Mouse (Mus musculus) forebrain, embryonic 15.5 days (tissue): ENCODE data around the gene Erich2. TPM values are rescaled to one million over a fixed set of nuclear protein-coding genes. Genes with fewer than 3 reads are reported as not detected.

ENCODE experiments used
- ATAC-seq: fragments of 200-750 bp; cut with Nextera tagmentation; replicated peaks from 2 replicates; pipeline ENCODE4 v1.8.0; 2017; ENCODE audit warnings: mild to moderate bottlenecking, moderate TSS enrichment, moderate library complexity
- H3K27ac ChIP-seq: fragments of 300-500 bp; sonication (generic); replicated peaks from 2 replicates; pipeline ENCODE4 v1.5.1; 2015; ENCODE audit warnings: mild to moderate bottlenecking, inconsistent platforms
- H3K27me3 ChIP-seq: fragments of 300-500 bp; sonication (generic); 2 replicates; pipeline ENCODE4 v1.6.1; 2015; ENCODE audit warnings: inconsistent platforms
- H3K36me3 ChIP-seq: fragments of 300-500 bp; sonication (generic); 2 replicates; pipeline ENCODE4 v1.6.1; 2015; ENCODE audit warnings: mild to moderate bottlenecking, inconsistent platforms
- H3K4me1 ChIP-seq: fragments of 300-500 bp; sonication (generic); 2 replicates; pipeline ENCODE4 v1.6.1; 2015; ENCODE audit warnings: inconsistent platforms
- H3K4me2 ChIP-seq: fragments of 300-500 bp; sonication (generic); replicated peaks from 2 replicates; pipeline ENCODE4 v1.6.1; 2015; ENCODE audit warnings: mild to moderate bottlenecking, inconsistent platforms
- H3K4me3 ChIP-seq: fragments of 300-500 bp; sonication (generic); 2 replicates; pipeline ENCODE4 v1.5.1; 2015; ENCODE audit warnings: mild to moderate bottlenecking, inconsistent platforms
- H3K9ac ChIP-seq: fragments of 300-500 bp; sonication (generic); replicated peaks from 2 replicates; pipeline ENCODE4 v1.6.1; 2015; ENCODE audit warnings: mild to moderate bottlenecking, inconsistent platforms
- H3K9me3 ChIP-seq: fragments of 300-500 bp; sonication (generic); 2 replicates; pipeline ENCODE4 v1.6.1; 2016; ENCODE audit warnings: inconsistent platforms
- WGBS: fragments of 180-500 bp; shearing (Covaris S2); methylation state at CpG from one replicate; pipeline ENCODE4 v1.1.7; 2015; ENCODE audit warnings: mixed read lengths; 5-methylcytosine and 5-hydroxymethylcytosine counted together
- polyA plus RNA-seq: library from polyadenylated mRNA; unstranded; fragments of >200 nt; fragmentation: Nextera tagmentation; extraction: Ambion mirVana; gene quantifications from 2 replicates; pipeline ENCODE4 v1.2.1, GENCODE M21; 2015

The Erich2 gene
- polyA plus RNA-seq, 1 experiment from 2014 or later = 2.0 TPM

GRCm38 (mm10) chr2:70551446-70551845, 42.8 kb downstream of the Erich2 start:
- no peak overlapping the region for H3K4me3 ChIP-seq
- no peaks in the 10 kb centered on the region for H3K27me3 ChIP-seq
- no peaks in the 10 kb centered on the region for H3K9me3 ChIP-seq
- no peaks in the 10 kb centered on the region for H3K36me3 ChIP-seq
- H3K4me1 ChIP-seq = no peaks in the 10 kb centered on the region
- no peak overlapping the region for H3K9ac ChIP-seq
- 86% methylated on average over 2 of the region's 2 CpGs for WGBS
- no peak overlapping the region for H3K4me2 ChIP-seq
- H3K27ac ChIP-seq = no peak overlapping the region
- ATAC-seq = no peak

- Histone ChIP-seq H3K27ac (no peak overlapping the region), H3K9ac (no peak overlapping the region), H3K4me1 (no peaks in the 10 kb centered on the region), H3K36me3 (no peaks in the 10 kb centered on the region), H3K4me3 (no peak overlapping the region), H3K27me3 (no peaks in the 10 kb centered on the region), H3K4me2 (no peak overlapping the region), H3K9me3 (no peaks in the 10 kb centered on the region)
- WGBS = 86% methylated on average over 15 of the region's 15 CpGs
- ATAC-seq = no peak
Measured at GRCm38 (mm10) chr2:70552067-70552598, 43.5 kb downstream of the Erich2 start.

GRCm38 (mm10) chr2:70552772-70553171, 44.2 kb downstream of the Erich2 start, which contains the start of gene Gad1:
Gene Gad1, plus strand, starts transcription at chr2:70553072.
- H3K36me3 ChIP-seq = no peaks in the 10 kb centered on the region
- no peak for ATAC-seq

GRCm38 (mm10) chr2:70553826-70554225, 45.2 kb downstream of the Erich2 start:
- Histone ChIP-seq H3K4me2 (no peak overlapping the region), H3K27ac (no peak overlapping the region), H3K4me3 (no peak overlapping the region), H3K4me1 (0 out of 2 replicates have a peak, but pooled peaks cover under 1% of the 10 kb centered on the region), H3K9me3 (no peaks in the 10 kb centered on the region), H3K9ac (no peak overlapping the region), H3K27me3 (peaks cover 2% of the 10 kb centered on the region; the same call in 1 of the 2 replicates), H3K36me3 (no peaks in the 10 kb centered on the region)
- WGBS = 80% methylated on average over 3 of the region's 3 CpGs
- ATAC-seq = no peak

More at GRCm38 (mm10) chr2:70552772-70553171, 44.2 kb downstream of the Erich2 start, which contains the start of gene Gad1:
- H3K9ac ChIP-seq = no peak within 1 kb of the TSS
- no peak within 1 kb of the TSS for H3K4me3 ChIP-seq
- 56% methylated on average over 4 of the region's 4 CpGs for WGBS
- no peaks in the 10 kb centered on the region for H3K27me3 ChIP-seq
- no peaks in the 10 kb centered on the region for H3K4me1 ChIP-seq
- no peaks in the 10 kb centered on the region for H3K9me3 ChIP-seq
- H3K27ac ChIP-seq = no peak within 1 kb of the TSS
- no peak within 1 kb of the TSS for H3K4me2 ChIP-seq

- Histone ChIP-seq H3K9me3 (no peaks in the 10 kb centered on the region), H3K36me3 (no peaks in the 10 kb centered on the region), H3K27ac (peak overlapping the region; percentile 93), H3K4me1 (peaks cover 34% of the 10 kb centered on the region), H3K4me3 (peak overlapping the region; percentile 24), H3K9ac (0 out of 2 replicates have a peak overlapping the region, but pooled peaks have one; percentile 25), H3K27me3 (peaks cover 27% of the 10 kb centered on the region), H3K4me2 (peak overlapping the region; percentile 65; the same call in 1 of the 2 replicates)
- WGBS = 7% methylated on average over 17 of the region's 18 CpGs
- ATAC-seq = peak; percentile 72
Measured at GRCm38 (mm10) chr2:70558112-70558842, 49.7 kb downstream of the Erich2 start.

- WGBS = 10% methylated on average over 24 of the region's 24 CpGs
- Histone ChIP-seq H3K27ac (peak overlapping the region; percentile 93), H3K4me2 (peak overlapping the region; percentile 65), H3K4me1 (peaks cover 41% of the 10 kb centered on the region), H3K4me3 (peak overlapping the region; percentile 24), H3K9me3 (no peaks in the 10 kb centered on the region), H3K27me3 (peaks cover 33% of the 10 kb centered on the region), H3K9ac (peak overlapping the region; percentile 20; the same call in 1 of the 2 replicates), H3K36me3 (no peaks in the 10 kb centered on the region)
- no peak for ATAC-seq
Measured at GRCm38 (mm10) chr2:70558843-70559451, 50.3 kb downstream of the Erich2 start.

- 2% methylated on average over 13 of the region's 13 CpGs for WGBS
Measured at GRCm38 (mm10) chr2:70559520-70559919, 50.9 kb downstream of the Erich2 start.

GRCm38 (mm10) chr2:70561077-70561795, 52.6 kb downstream of the Erich2 start:
- peak overlapping the region; percentile 93 for H3K27ac ChIP-seq
- peaks cover 58% of the 10 kb centered on the region for H3K4me1 ChIP-seq
- H3K27me3 ChIP-seq = peaks cover 53% of the 10 kb centered on the region
- peak; percentile 62 for ATAC-seq
- H3K9me3 ChIP-seq = no peaks in the 10 kb centered on the region
- H3K36me3 ChIP-seq = no peaks in the 10 kb centered on the region
- H3K4me3 ChIP-seq = peak overlapping the region; percentile 52
- under 1% methylated on average over 29 of the region's 29 CpGs for WGBS
- peak overlapping the region; percentile 69 for H3K9ac ChIP-seq
- peak overlapping the region; percentile 65 for H3K4me2 ChIP-seq

More at GRCm38 (mm10) chr2:70559520-70559919, 50.9 kb downstream of the Erich2 start:
- Histone ChIP-seq H3K4me1 (peaks cover 46% of the 10 kb centered on the region), H3K9me3 (no peaks in the 10 kb centered on the region), H3K4me2 (peak overlapping the region; percentile 65), H3K36me3 (no peaks in the 10 kb centered on the region), H3K27ac (peak overlapping the region; percentile 93), H3K27me3 (peaks cover 37% of the 10 kb centered on the region), H3K9ac (peak overlapping the region; percentile 20; the same call in 1 of the 2 replicates), H3K4me3 (peak overlapping the region; percentile 24)
- ATAC-seq = no peak

GRCm38 (mm10) chr2:70562011-70562491, 53.4 kb downstream of the Erich2 start:
- WGBS = under 1% methylated on average over 40 of the region's 42 CpGs

GRCm38 (mm10) chr2:70562611-70562980, 54.0 kb downstream of the Erich2 start:
- Histone ChIP-seq H3K27me3 (peaks cover 58% of the 10 kb centered on the region), H3K9ac (peak overlapping the region; percentile 69), H3K9me3 (no peaks in the 10 kb centered on the region), H3K36me3 (no peaks in the 10 kb centered on the region), H3K4me1 (peaks cover 72% of the 10 kb centered on the region), H3K4me2 (peak overlapping the region; percentile 65), H3K27ac (peak overlapping the region; percentile 93), H3K4me3 (peak overlapping the region; percentile 52)
- 0% methylated on average over 28 of the region's 34 CpGs for WGBS
- no peak for ATAC-seq

More at GRCm38 (mm10) chr2:70562011-70562491, 53.4 kb downstream of the Erich2 start:
- Histone ChIP-seq H3K36me3 (no peaks in the 10 kb centered on the region), H3K4me1 (peaks cover 66% of the 10 kb centered on the region), H3K4me2 (peak overlapping the region; percentile 65), H3K4me3 (peak overlapping the region; percentile 52), H3K27me3 (peaks cover 58% of the 10 kb centered on the region), H3K27ac (peak overlapping the region; percentile 93), H3K9me3 (no peaks in the 10 kb centered on the region), H3K9ac (peak overlapping the region; percentile 69)
- ATAC-seq = peak; percentile 21

GRCm38 (mm10) chr2:70562981-70563671, 54.5 kb downstream of the Erich2 start:
- peaks cover 77% of the 10 kb centered on the region for H3K4me1 ChIP-seq
- ATAC-seq = 0 out of 2 replicates have a peak, but pooled peaks have one; percentile 2
- H3K4me2 ChIP-seq = peak overlapping the region; percentile 65
- H3K9ac ChIP-seq = peak overlapping the region; percentile 69
- H3K9me3 ChIP-seq = no peaks in the 10 kb centered on the region
- H3K27me3 ChIP-seq = peaks cover 59% of the 10 kb centered on the region
- H3K36me3 ChIP-seq = no peaks in the 10 kb centered on the region
- peak overlapping the region; percentile 52 for H3K4me3 ChIP-seq
- peak overlapping the region; percentile 93 for H3K27ac ChIP-seq
- WGBS = 0% methylated on average over 40 of the region's 40 CpGs
